Mouse (Mus musculus) heart, postnatal 0 days (tissue): ENCODE measurements around the gene Paics.

Experiments
- CTCF ChIP-seq: IDR thresholded peaks from 2 replicates; pipeline ENCODE4 v1.5.1; 2016; ENCODE audit warnings: antibody characterized with exemption, control low read depth, low read depth
- EP300 ChIP-seq: IDR thresholded peaks from 2 replicates; pipeline ENCODE4 v1.6.1; 2016; ENCODE audit warnings: antibody characterized with exemption, low read depth

DNA sequence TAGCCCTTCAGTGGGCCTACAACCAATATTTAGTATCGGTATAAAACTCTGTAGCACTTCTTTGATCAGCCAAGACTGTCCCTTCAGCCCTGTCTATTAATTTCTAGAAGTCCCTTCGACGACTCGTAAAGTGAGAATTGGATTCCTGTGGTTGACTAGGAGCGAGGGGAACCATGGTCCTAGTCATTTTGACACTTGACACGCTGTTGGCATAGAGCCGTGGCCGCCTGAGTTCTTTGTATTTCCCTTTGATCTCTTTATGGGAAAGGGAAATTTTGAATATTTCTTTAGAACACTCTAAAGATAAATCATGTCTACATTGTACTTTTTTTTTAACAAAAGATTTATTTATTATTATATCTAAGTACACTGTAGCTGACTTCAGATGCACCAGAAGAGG, 24.6 kb downstream of the Paics start:
- TF ChIP-seq CTCF (no peak), EP300 (no peak)
